Mouse (Mus musculus) stomach, postnatal 0 days (tissue): ENCODE data around the gene Ncoa3.
"Not testable (repeated sequence)": the region's sequence is repeated elsewhere in the genome, so short reads cannot be mapped to it uniquely, and the experiment has no call there.

Source experiments
- CTCF ChIP-seq: IDR thresholded peaks from 2 replicates; pipeline ENCODE4 v1.5.1; 2016; ENCODE audit warnings: antibody characterized with exemption, low read depth, mild to moderate bottlenecking, moderate library complexity
- EP300 ChIP-seq: optimal IDR thresholded peaks from 2 replicates; pipeline ENCODE3; 2016; ENCODE audit warnings: antibody characterized with exemption

DNA sequence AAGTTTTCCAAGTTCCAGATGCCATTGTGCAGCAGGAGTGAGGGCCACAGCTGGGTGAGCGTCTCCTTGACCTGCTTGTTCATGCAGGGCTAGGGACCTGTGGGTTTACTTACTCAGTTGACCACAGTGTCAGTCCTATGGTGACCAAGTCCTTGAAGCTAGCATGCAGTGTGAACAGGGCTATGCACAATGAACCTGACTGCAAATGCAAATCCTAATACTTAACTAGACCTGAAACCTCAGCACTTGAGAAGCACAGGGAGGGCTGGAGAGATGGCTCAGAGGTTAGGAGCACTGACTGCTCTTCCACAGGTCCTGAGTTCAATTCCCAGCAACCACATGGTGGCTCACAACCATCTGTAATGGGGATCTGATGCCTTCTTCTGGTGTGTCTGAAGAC is 43.7 kb upstream of the Ncoa3 start:
- TF ChIP-seq CTCF, EP300: not testable (repeated sequence)
